Mouse (Mus musculus): Measurements from ENCODE around the gene Gm11565. TPM values are rescaled to one million over a fixed set of nuclear protein-coding genes. Genes with fewer than 3 reads are reported as not detected.
"Not testable (repeated sequence)": the region's sequence is repeated elsewhere in the genome, so short reads cannot be mapped to it uniquely, and the experiment has no call there.

Gm11565 gene
- polyA plus RNA-seq (2012; rRNA removed) (not detected in 2 replicates), polyA plus RNA-seq (2014; fragmentation: Nextera tagmentation; extraction: Ambion mirVana) (not detected in 2 replicates)

GRCm38 (mm10) chr11:99914451-99914850, at the start of gene Gm11565:
TSS of gene Gm11565 (plus strand) at chr11:99914751.
- H3K4me1 ChIP-seq (ENCODE audit: control insufficient read depth, insufficient read depth, low read length) = no peaks in the 10 kb centered on the region
- WGBS = 88% methylated on average over 3 of the region's 3 CpGs
- H3K9ac ChIP-seq (ENCODE audit: low read depth, low read length, severe bottlenecking) = no peak within 1 kb of the TSS
- H3K27ac ChIP-seq (replicated peaks; ENCODE audit: low read depth, low read length) = no peak within 1 kb of the TSS
- H3K9me3 ChIP-seq (ENCODE audit: control insufficient read depth, low read length) = no peaks in the 10 kb centered on the region
- H3K27me3 ChIP-seq (ENCODE audit: control insufficient read depth, insufficient read depth, low read length) = no peaks in the 10 kb centered on the region
- no peak for TF ChIP-seq POLR2A (IDR thresholded peaks at IDR 0.05; ENCODE audit: borderline replicate concordance, extremely low read depth, insufficient read depth, insufficient read length)
- DNase-seq (ENCODE audit: low spot score) (no peak), ATAC-seq (ENCODE audit: low FRiP score, low read depth) (no peak)
- no peak within 1 kb of the TSS for H3K4me2 ChIP-seq (replicated peaks; ENCODE audit: low read depth, low read length, severe bottlenecking)
- no peak within 1 kb of the TSS for H3K4me3 ChIP-seq (replicated peaks; ENCODE audit: low read length)
- H3K36me3 ChIP-seq (ENCODE audit: control insufficient read depth, insufficient read depth, low read length) = no peaks in the 10 kb centered on the region

GRCm38 (mm10) chr11:99873089-99873488, 41.5 kb upstream of the Gm11565 start, which contains the start of gene Krtap9-1:
TSS of gene Krtap9-1 (plus strand) at chr11:99873389.
- H3K4me1 ChIP-seq (ENCODE audit: control insufficient read depth, insufficient read depth, low read length); H3K36me3 ChIP-seq (ENCODE audit: control insufficient read depth, insufficient read depth, low read length); ATAC-seq (ENCODE audit: low FRiP score, low read depth); DNase-seq (ENCODE audit: low spot score); H3K9me3 ChIP-seq (ENCODE audit: control insufficient read depth, low read length); H3K27me3 ChIP-seq (ENCODE audit: control insufficient read depth, insufficient read depth, low read length); H3K27ac ChIP-seq (replicated peaks; ENCODE audit: low read depth, low read length); H3K9ac ChIP-seq (ENCODE audit: low read depth, low read length, severe bottlenecking); H3K4me3 ChIP-seq (replicated peaks; ENCODE audit: low read length); H3K4me2 ChIP-seq (replicated peaks; ENCODE audit: low read depth, low read length, severe bottlenecking): not testable (repeated sequence)
- 64% methylated on average over 1 of the region's 1 CpGs for WGBS

GRCm38 (mm10) chr11:99878887-99879286, 35.7 kb upstream of the Gm11565 start, which contains the start of gene Gm11567:
TSS of gene Gm11567 (plus strand) at chr11:99879187.
- not testable (repeated sequence) for H3K27me3 ChIP-seq (ENCODE audit: control insufficient read depth, insufficient read depth, low read length); H3K4me1 ChIP-seq (ENCODE audit: control insufficient read depth, insufficient read depth, low read length); DNase-seq (ENCODE audit: low spot score); H3K4me2 ChIP-seq (replicated peaks; ENCODE audit: low read depth, low read length, severe bottlenecking); H3K36me3 ChIP-seq (ENCODE audit: control insufficient read depth, insufficient read depth, low read length); H3K27ac ChIP-seq (replicated peaks; ENCODE audit: low read depth, low read length); H3K4me3 ChIP-seq (replicated peaks; ENCODE audit: low read length); H3K9me3 ChIP-seq (ENCODE audit: control insufficient read depth, low read length); H3K9ac ChIP-seq (ENCODE audit: low read depth, low read length, severe bottlenecking); ATAC-seq (ENCODE audit: low FRiP score, low read depth)
- WGBS = 38% methylated on average over 1 of the region's 1 CpGs

GRCm38 (mm10) chr11:99907620-99908019, 6.9 kb upstream of the Gm11565 start, which contains the start of gene Krtap31-1:
TSS of gene Krtap31-1 (plus strand) at chr11:99907920.
- H3K4me1 ChIP-seq (ENCODE audit: control insufficient read depth, insufficient read depth, low read length) = no peaks in the 10 kb centered on the region

GRCm38 (mm10) chr11:99935991-99936390, 21.4 kb downstream of the Gm11565 start, which contains the start of gene Krtap31-2:
TSS of gene Krtap31-2 (plus strand) at chr11:99936291.
- TF ChIP-seq POLR2A (IDR thresholded peaks at IDR 0.05; ENCODE audit: borderline replicate concordance, extremely low read depth, insufficient read depth, insufficient read length) = no peak
- Histone ChIP-seq H3K36me3 (ENCODE audit: control insufficient read depth, insufficient read depth, low read length) (no peaks in the 10 kb centered on the region), H3K27ac (replicated peaks; ENCODE audit: low read depth, low read length) (no peak within 1 kb of the TSS), H3K4me3 (replicated peaks; ENCODE audit: low read length) (no peak within 1 kb of the TSS), H3K9me3 (ENCODE audit: control insufficient read depth, low read length) (no peaks in the 10 kb centered on the region), H3K27me3 (ENCODE audit: control insufficient read depth, insufficient read depth, low read length) (no peaks in the 10 kb centered on the region), H3K4me2 (replicated peaks; ENCODE audit: low read depth, low read length, severe bottlenecking) (no peak within 1 kb of the TSS), H3K4me1 (ENCODE audit: control insufficient read depth, insufficient read depth, low read length) (no peaks in the 10 kb centered on the region), H3K9ac (ENCODE audit: low read depth, low read length, severe bottlenecking) (no peak within 1 kb of the TSS)
- ATAC-seq (ENCODE audit: low FRiP score, low read depth) = no peak
- DNase-seq (ENCODE audit: low spot score) = no peak
- 85% methylated on average over 1 of the region's 1 CpGs for WGBS

More at GRCm38 (mm10) chr11:99907620-99908019, 6.9 kb upstream of the Gm11565 start, which contains the start of gene Krtap31-1:
- 67% methylated on average over 2 of the region's 2 CpGs for WGBS
- Histone ChIP-seq H3K27ac (replicated peaks; ENCODE audit: low read depth, low read length) (no peak within 1 kb of the TSS), H3K4me3 (replicated peaks; ENCODE audit: low read length) (no peak within 1 kb of the TSS), H3K27me3 (ENCODE audit: control insufficient read depth, insufficient read depth, low read length) (no peaks in the 10 kb centered on the region), H3K4me2 (replicated peaks; ENCODE audit: low read depth, low read length, severe bottlenecking) (no peak within 1 kb of the TSS), H3K9ac (ENCODE audit: low read depth, low read length, severe bottlenecking) (no peak within 1 kb of the TSS), H3K36me3 (ENCODE audit: control insufficient read depth, insufficient read depth, low read length) (no peaks in the 10 kb centered on the region), H3K9me3 (ENCODE audit: control insufficient read depth, low read length) (no peaks in the 10 kb centered on the region)
- DNase-seq (ENCODE audit: low spot score) (no peak), ATAC-seq (ENCODE audit: low FRiP score, low read depth) (no peak)
- no peak for TF ChIP-seq POLR2A (IDR thresholded peaks at IDR 0.05; ENCODE audit: borderline replicate concordance, extremely low read depth, insufficient read depth, insufficient read length)

Measured in limb, embryonic 14.5 days (tissue).